17 mouse cellular contexts compared by ENCODE assay signal in the genomic region with DNA sequence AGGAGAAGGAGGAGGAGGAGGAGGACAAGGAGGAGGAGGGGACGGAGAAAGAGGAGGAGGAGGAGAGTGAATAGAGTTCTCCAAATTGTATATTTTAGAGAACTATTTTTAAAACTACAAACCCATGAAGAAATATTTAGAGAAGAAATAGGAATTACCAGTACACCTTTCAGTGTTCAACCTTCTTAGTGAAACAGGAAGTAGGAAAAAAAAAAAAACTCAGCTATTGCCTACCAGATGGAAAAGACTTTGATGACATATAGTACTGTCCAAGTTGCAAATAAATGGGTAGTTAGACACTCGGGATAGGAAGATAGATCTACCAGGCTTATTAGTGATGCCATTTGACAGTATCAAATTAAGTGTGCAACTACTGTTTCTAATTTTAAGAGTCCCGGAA.
"Had no signal": no experiment of that assay in that cellular context is flagged by ENCODE, and none has a peak within 500 bp of the region (broad histone marks: within the 10 kb centered on the region; RNA-seq: fewer than 3 reads in every experiment).

No protein-coding gene starts in this region.

- H3K9ac ChIP-seq: neural tube, embryonic 12.5 days; neural tube, embryonic 13.5 days; neural tube, embryonic 15.5 days; stomach, embryonic 15.5 days had no signal

- DNase-seq: retina, postnatal 1 day; right cerebral cortex, adult 18-20 months; right cerebral cortex, postnatal 14 days; right cerebral cortex, postnatal 25 days; right cerebral cortex, postnatal 4 days; spleen, adult 18-20 months; thymus, adult 18-20 months; thymus, adult 2 months; thymus, postnatal 14 days; thymus, postnatal 25 days; thymus, postnatal 36 days; thymus, postnatal 4 days had no signal

- H3K9me3 ChIP-seq: neural tube, embryonic 12.5 days; neural tube, embryonic 13.5 days; neural tube, embryonic 15.5 days; stomach, embryonic 15.5 days had no signal

- H3K4me3 ChIP-seq: neural tube, embryonic 12.5 days; neural tube, embryonic 13.5 days; neural tube, embryonic 15.5 days; stomach, embryonic 15.5 days had no signal

- H3K4me1 ChIP-seq: neural tube, embryonic 12.5 days; neural tube, embryonic 13.5 days; neural tube, embryonic 15.5 days; stomach, embryonic 15.5 days had no signal

- H3K36me3 ChIP-seq: neural tube, embryonic 12.5 days; neural tube, embryonic 13.5 days; neural tube, embryonic 15.5 days; stomach, embryonic 15.5 days had no signal

- H3K27ac ChIP-seq: neural tube, embryonic 12.5 days; neural tube, embryonic 13.5 days; neural tube, embryonic 15.5 days; stomach, embryonic 15.5 days; stomach, postnatal 0 days had no signal

- H3K27me3 ChIP-seq: neural tube, embryonic 12.5 days; neural tube, embryonic 13.5 days; neural tube, embryonic 15.5 days; stomach, embryonic 15.5 days had no signal

- H3K4me2 ChIP-seq: neural tube, embryonic 12.5 days; neural tube, embryonic 13.5 days; neural tube, embryonic 15.5 days; stomach, embryonic 15.5 days had no signal
